Mouse (Mus musculus): Measurements from ENCODE around the gene Syn3. TPM values are rescaled to one million over a fixed set of nuclear protein-coding genes. Genes with fewer than 3 reads are reported as not detected.

Syn3 gene
- polyA plus RNA-seq, 1 experiment from 2014 or later, result 3.7 TPM

DNA sequence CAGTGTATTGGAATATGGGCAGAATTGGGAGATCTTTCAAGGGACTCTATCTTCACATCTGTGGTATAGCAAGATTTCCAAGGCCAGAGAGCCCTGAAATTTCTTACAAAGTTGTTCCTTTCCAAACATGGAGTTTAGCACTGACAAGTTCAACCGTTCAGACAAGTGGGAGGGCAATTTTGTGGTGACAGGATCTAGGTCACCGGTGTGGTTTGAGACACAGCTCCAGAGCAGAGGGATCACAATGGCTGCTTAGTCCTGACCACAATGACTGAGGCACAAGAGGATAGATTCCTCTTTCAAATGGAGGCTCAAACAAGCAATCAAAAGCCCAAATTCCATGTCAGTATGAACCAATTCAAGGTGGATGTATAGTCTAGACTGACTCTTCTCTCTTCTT, 487.5 kb downstream of the Syn3 start:
- H3K9ac ChIP-seq (ENCODE audit: low read length), result no peak overlapping the region
- H3K27ac ChIP-seq (ENCODE audit: low read depth), result no peak overlapping the region
- H3K27me3 ChIP-seq (replicated peaks; ENCODE audit: control insufficient read depth, insufficient read depth, low read length), result no peaks in the 10 kb centered on the region
- DNase-seq (ENCODE audit: low spot score) (no peak), ATAC-seq (replicated peaks; ENCODE audit: low FRiP score, low TSS enrichment, low read depth) (no peak)
- no peak overlapping the region for H3K4me2 ChIP-seq (ENCODE audit: low read length)
- WGBS, result 82% methylated on average over 2 of the region's 2 CpGs
- no peaks in the 10 kb centered on the region for H3K36me3 ChIP-seq (ENCODE audit: control insufficient read depth, insufficient read depth, low read length)
- no peaks in the 10 kb centered on the region for H3K9me3 ChIP-seq (ENCODE audit: control insufficient read depth, low read length)
- H3K4me3 ChIP-seq (ENCODE audit: low read depth, low read length), result no peak overlapping the region
- no peaks in the 10 kb centered on the region for H3K4me1 ChIP-seq (replicated peaks; ENCODE audit: control insufficient read depth, insufficient read depth, low read length)

DNA sequence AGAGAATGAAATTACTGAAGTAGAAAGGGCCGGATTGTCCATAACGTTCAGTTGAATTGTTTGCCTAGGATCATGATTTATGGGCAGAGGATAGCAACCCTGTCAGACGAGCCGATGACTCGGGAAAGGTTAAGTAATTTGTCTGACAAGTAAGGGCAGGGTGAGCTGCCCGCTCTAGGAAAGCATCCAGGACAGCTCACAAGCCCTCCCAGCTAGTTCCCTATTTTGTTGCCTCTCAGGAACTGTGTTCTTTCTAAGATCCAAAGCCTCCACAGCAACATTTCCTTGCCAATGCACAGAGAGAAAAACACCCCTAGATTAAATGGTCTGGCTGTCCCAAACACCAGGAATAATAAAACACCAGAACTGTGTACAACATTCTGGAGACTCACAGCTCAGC, 488.1 kb downstream of the Syn3 start:
- no peak overlapping the region for H3K27ac ChIP-seq (ENCODE audit: low read depth)
- H3K4me3 ChIP-seq (ENCODE audit: low read depth, low read length), result no peak overlapping the region
- H3K9me3 ChIP-seq (ENCODE audit: control insufficient read depth, low read length), result no peaks in the 10 kb centered on the region
- ATAC-seq (replicated peaks; ENCODE audit: low FRiP score, low TSS enrichment, low read depth) (no peak), DNase-seq (ENCODE audit: low spot score) (no peak)
- H3K36me3 ChIP-seq (ENCODE audit: control insufficient read depth, insufficient read depth, low read length), result no peaks in the 10 kb centered on the region
- no peak overlapping the region for H3K9ac ChIP-seq (ENCODE audit: low read length)
- no peak overlapping the region for H3K4me2 ChIP-seq (ENCODE audit: low read length)
- WGBS, result 5% methylated on average over 6 of the region's 6 CpGs
- H3K27me3 ChIP-seq (replicated peaks; ENCODE audit: control insufficient read depth, insufficient read depth, low read length), result no peaks in the 10 kb centered on the region
- no peaks in the 10 kb centered on the region for H3K4me1 ChIP-seq (replicated peaks; ENCODE audit: control insufficient read depth, insufficient read depth, low read length)

DNA sequence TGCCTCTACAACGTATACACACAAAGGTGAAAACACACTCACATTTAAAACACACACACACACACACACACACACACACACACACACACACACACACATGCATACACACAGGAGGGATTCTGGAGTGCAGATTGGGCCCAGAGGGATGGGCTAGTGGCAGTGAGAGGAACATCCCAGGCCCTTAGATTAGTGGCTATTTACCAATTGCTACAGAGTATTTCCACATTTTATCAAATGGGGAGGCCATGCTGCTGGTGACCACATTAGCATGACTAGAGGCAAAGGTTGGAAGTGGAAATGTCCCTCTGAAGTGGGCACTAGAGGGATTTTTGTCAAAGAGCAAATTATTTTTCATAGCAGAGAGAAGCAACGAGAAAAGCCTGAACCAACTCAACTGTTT, 489.0 kb downstream of the Syn3 start:
- Histone ChIP-seq H3K9ac (ENCODE audit: low read length) (no peak overlapping the region), H3K27me3 (replicated peaks; ENCODE audit: control insufficient read depth, insufficient read depth, low read length) (no peaks in the 10 kb centered on the region), H3K27ac (ENCODE audit: low read depth) (no peak overlapping the region), H3K36me3 (ENCODE audit: control insufficient read depth, insufficient read depth, low read length) (no peaks in the 10 kb centered on the region), H3K4me3 (ENCODE audit: low read depth, low read length) (no peak overlapping the region), H3K4me2 (ENCODE audit: low read length) (no peak overlapping the region), H3K9me3 (ENCODE audit: control insufficient read depth, low read length) (no peaks in the 10 kb centered on the region), H3K4me1 (replicated peaks; ENCODE audit: control insufficient read depth, insufficient read depth, low read length) (no peaks in the 10 kb centered on the region)
- 82% methylated on average over 2 of the region's 2 CpGs for WGBS
- ATAC-seq (replicated peaks; ENCODE audit: low FRiP score, low TSS enrichment, low read depth) (no peak), DNase-seq (ENCODE audit: low spot score) (no peak)

DNA sequence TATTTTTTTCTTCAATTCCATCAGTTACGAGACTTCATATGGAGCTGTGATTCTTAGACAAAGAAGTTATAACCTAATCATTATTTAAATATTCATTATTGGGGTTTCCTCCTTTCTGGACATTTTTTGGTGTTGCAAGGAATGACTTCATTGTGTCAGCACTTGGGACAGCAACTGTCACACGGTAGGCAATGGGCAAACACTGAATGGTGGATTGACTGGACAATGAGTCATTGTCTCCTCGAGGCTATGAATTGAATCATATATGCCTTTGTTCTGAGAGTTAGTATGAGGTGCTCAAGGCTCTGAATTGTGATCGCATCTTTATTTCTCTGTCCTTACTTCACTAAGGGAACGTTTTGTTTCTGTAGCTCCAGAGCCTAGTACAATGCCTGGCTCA, 492.2 kb downstream of the Syn3 start:
- Histone ChIP-seq H3K4me1 (replicated peaks; ENCODE audit: control insufficient read depth, insufficient read depth, low read length) (no peaks in the 10 kb centered on the region), H3K27me3 (replicated peaks; ENCODE audit: control insufficient read depth, insufficient read depth, low read length) (no peaks in the 10 kb centered on the region), H3K9ac (ENCODE audit: low read length) (no peak overlapping the region), H3K36me3 (ENCODE audit: control insufficient read depth, insufficient read depth, low read length) (no peaks in the 10 kb centered on the region), H3K4me2 (ENCODE audit: low read length) (no peak overlapping the region), H3K27ac (ENCODE audit: low read depth) (no peak overlapping the region), H3K4me3 (ENCODE audit: low read depth, low read length) (no peak overlapping the region), H3K9me3 (ENCODE audit: control insufficient read depth, low read length) (no peaks in the 10 kb centered on the region)
- no peak for ATAC-seq (replicated peaks; ENCODE audit: low FRiP score, low TSS enrichment, low read depth)
- WGBS, result 78% methylated on average over 5 of the region's 5 CpGs
- DNase-seq (ENCODE audit: low spot score), result no peak

Other genes with a start within 250 kb of the Syn3 start
- gene Timp3, start 198.5 kb downstream of the Syn3 start, polyA plus RNA-seq (2014; fragmentation: Nextera tagmentation; extraction: Ambion mirVana), result 58.4 and 68.4 TPM in 2 replicates
- gene Hsp90b1, start 206.6 kb upstream of the Syn3 start, polyA plus RNA-seq (2014; fragmentation: Nextera tagmentation; extraction: Ambion mirVana), result 459 and 488 TPM in 2 replicates
- gene Ttc41, start 206.9 kb upstream of the Syn3 start, polyA plus RNA-seq (2014; fragmentation: Nextera tagmentation; extraction: Ambion mirVana), result 3.5 and 3.7 TPM in 2 replicates